Mouse (Mus musculus): ENCODE measurements at regions not wholly inside any gene's neighbourhood (a gene's known extent, or its start where the extent isn't known, plus 50 kb on each side); places are given as distances from the start of the nearest gene placed in this dataset.

- no peak for TF ChIP-seq CTCF (IDR thresholded peaks at IDR 0.05; ENCODE audit: control insufficient read depth, insufficient read depth, insufficient read length)
- no peak for TF ChIP-seq MYOD1 (IDR thresholded peaks at IDR 0.05; ENCODE audit: control insufficient read depth, insufficient read length, low read depth)
- TF ChIP-seq FOSL1 (IDR thresholded peaks at IDR 0.05; ENCODE audit: insufficient read depth, low read length, poor library complexity, severe bottlenecking): no peak
- no peak for TF ChIP-seq USF1 (IDR thresholded peaks at IDR 0.05; ENCODE audit: low read depth)
- TF ChIP-seq MAX (IDR thresholded peaks at IDR 0.05): no peak
- TF ChIP-seq MYOG (IDR thresholded peaks at IDR 0.05; ENCODE audit: control insufficient read depth, extremely low read depth, insufficient read length): no peak
- TF ChIP-seq CEBPB (IDR thresholded peaks at IDR 0.05; ENCODE audit: low read depth): no peak
These were observed 164.4 kb upstream of the Il12b start for GRCm38 (mm10) chr11:44235456-44235855.

Measured in C2C12 (cell line).